Mouse (Mus musculus) ES-Bruce4 (cell line): ENCODE measurements around the gene Ang. TPM values are rescaled to one million over a fixed set of nuclear protein-coding genes. Genes with fewer than 3 reads are reported as not detected.

Source experiments
- H3K27ac ChIP-seq: 2 replicates; pipeline ENCODE4 v1.5.1; 2012; ENCODE audit warnings: low read length, inconsistent platforms; ENCODE audit not compliant: insufficient read depth
- H3K27me3 ChIP-seq: 2 replicates; pipeline ENCODE4 v1.6.1; 2012; ENCODE audit warnings: mild to moderate bottlenecking, low read length, inconsistent platforms; ENCODE audit not compliant: control insufficient read depth, poor library complexity, insufficient read depth, severe bottlenecking
- H3K36me3 ChIP-seq: 2 replicates; pipeline ENCODE4 v1.6.1; 2012; ENCODE audit warnings: inconsistent platforms, mild to moderate bottlenecking, low read length, moderate library complexity; ENCODE audit not compliant: control insufficient read depth, poor library complexity, insufficient read depth, severe bottlenecking
- H3K4me1 ChIP-seq: one replicate; pipeline ENCODE4 v1.8.1; 2011; ENCODE audit warnings: low read length; ENCODE audit not compliant: control insufficient read depth, insufficient read depth
- H3K4me3 ChIP-seq: 2 replicates; pipeline ENCODE4 v1.5.1; 2011; ENCODE audit warnings: low read depth, mild to moderate bottlenecking, low read length
- H3K9ac ChIP-seq: 2 replicates; pipeline ENCODE4 v1.6.1; 2012; ENCODE audit warnings: low read depth, mild to moderate bottlenecking, inconsistent platforms; ENCODE audit not compliant: poor library complexity, severe bottlenecking
- H3K9me3 ChIP-seq: replicated peaks from 2 replicates; pipeline ENCODE4 v1.6.1; 2012; ENCODE audit warnings: mild to moderate bottlenecking, low read length, inconsistent platforms; ENCODE audit not compliant: control insufficient read depth, poor library complexity, insufficient read depth, severe bottlenecking
- CTCF ChIP-seq: IDR thresholded peaks from one replicate; pipeline ENCODE4 v1.8.1; 2011; ENCODE audit warnings: low read depth, low read length
- EP300 ChIP-seq: IDR thresholded peaks from 2 replicates; pipeline ENCODE4 v1.6.1; 2011; ENCODE audit warnings: low read depth, low read length; ENCODE audit not compliant: insufficient read depth
- POLR2A ChIP-seq: IDR thresholded peaks from one replicate; pipeline ENCODE4 v1.8.1; 2011; ENCODE audit warnings: low read length; ENCODE audit not compliant: insufficient read depth
- polyA plus RNA-seq: library from polyadenylated mRNA; stranded (reverse); fragments of >200 nt; gene quantifications from 2 replicates; pipeline ENCODE4 v1.2.4, GENCODE M21; 2011; ENCODE audit warnings: low read depth; ENCODE audit not compliant: missing spikeins, insufficient read depth, insufficient read length

The Ang gene
- polyA plus RNA-seq, 1 experiment, result 3.2 TPM

- Histone ChIP-seq H3K4me3 (no peak within 1 kb of the TSS), H3K27ac (no peak within 1 kb of the TSS), H3K36me3 (no peaks in the 10 kb centered on the region), H3K9me3 (no peaks in the 10 kb centered on the region), H3K9ac (no peak within 1 kb of the TSS), H3K4me1 (no peaks in the 10 kb centered on the region), H3K27me3 (no peaks in the 10 kb centered on the region)
- TF ChIP-seq EP300, result no peak
- TF ChIP-seq CTCF, result no peak
- no peak for TF ChIP-seq POLR2A
Observed at GRCm38 (mm10) chr14:51074335-51074734, 16.6 kb upstream of the Ang start, which contains the start of gene Olfr750. TSS of gene Olfr750 (minus strand) at chr14:51074435.

GRCm38 (mm10) chr14:51079180-51079579 lies 11.8 kb upstream of the Ang start:
- no peak overlapping the region for H3K9ac ChIP-seq
- H3K9me3 ChIP-seq, result no peaks in the 10 kb centered on the region
- TF ChIP-seq EP300 (no peak), CTCF (no peak), POLR2A (no peak)
- H3K27ac ChIP-seq, result no peak overlapping the region
- H3K36me3 ChIP-seq, result no peaks in the 10 kb centered on the region
- no peaks in the 10 kb centered on the region for H3K27me3 ChIP-seq
- no peak overlapping the region for H3K4me3 ChIP-seq
- peaks cover 1% of the 10 kb centered on the region for H3K4me1 ChIP-seq

- Histone ChIP-seq H3K27ac (no peak overlapping the region), H3K4me3 (no peak overlapping the region), H3K9me3 (no peaks in the 10 kb centered on the region), H3K27me3 (no peaks in the 10 kb centered on the region), H3K4me1 (peaks cover 1% of the 10 kb centered on the region), H3K9ac (no peak overlapping the region), H3K36me3 (no peaks in the 10 kb centered on the region)
- TF ChIP-seq POLR2A (no peak), CTCF (no peak), EP300 (no peak)
Observed at GRCm38 (mm10) chr14:51081035-51081434, 9.9 kb upstream of the Ang start.

- Histone ChIP-seq H3K27ac (no peak overlapping the region), H3K27me3 (no peaks in the 10 kb centered on the region), H3K4me1 (peaks cover 1% of the 10 kb centered on the region), H3K36me3 (no peaks in the 10 kb centered on the region), H3K9me3 (no peaks in the 10 kb centered on the region), H3K9ac (peak overlapping the region; percentile 9), H3K4me3 (peak overlapping the region; percentile 83)
- no peak for TF ChIP-seq POLR2A
- TF ChIP-seq CTCF, result no peak
- no peak for TF ChIP-seq EP300
Observed at GRCm38 (mm10) chr14:51082599-51083581, 8.1 kb upstream of the Ang start.

- TF ChIP-seq CTCF (no peak), EP300 (no peak), POLR2A (no peak)
- no peaks in the 10 kb centered on the region for H3K36me3 ChIP-seq
- H3K27me3 ChIP-seq, result no peaks in the 10 kb centered on the region
- H3K4me3 ChIP-seq, result no peak overlapping the region; the same call in 1 of the 2 replicates
- H3K9me3 ChIP-seq, result no peaks in the 10 kb centered on the region
- peak overlapping the region; percentile 9; the same call in 1 of the 2 replicates for H3K9ac ChIP-seq
- H3K4me1 ChIP-seq, result peaks cover 1% of the 10 kb centered on the region
- H3K27ac ChIP-seq, result no peak overlapping the region
Observed at GRCm38 (mm10) chr14:51083805-51084204, 7.1 kb upstream of the Ang start.

GRCm38 (mm10) chr14:51085086-51085485 lies 5.9 kb upstream of the Ang start:
- Histone ChIP-seq H3K36me3 (no peaks in the 10 kb centered on the region), H3K4me3 (no peak overlapping the region), H3K27me3 (no peaks in the 10 kb centered on the region), H3K4me1 (peaks cover 1% of the 10 kb centered on the region), H3K9me3 (no peaks in the 10 kb centered on the region), H3K9ac (no peak overlapping the region), H3K27ac (no peak overlapping the region)
- TF ChIP-seq EP300 (no peak), POLR2A (no peak), CTCF (no peak)
